Mouse (Mus musculus) liver, embryonic 16.5 days (tissue): ENCODE data around the gene Ank3. TPM values are rescaled to one million over a fixed set of nuclear protein-coding genes. Genes with fewer than 3 reads are reported as not detected.

ENCODE experiments used
- ATAC-seq: fragments of 200-750 bp; cut with Nextera tagmentation; 2 replicates; pipeline ENCODE4 v1.8.0; 2017; ENCODE audit warnings: low read depth, mild to moderate bottlenecking, moderate number of reproducible peaks, moderate library complexity
- H3K27ac ChIP-seq: fragments of 300-500 bp; sonication (generic); 2 replicates; pipeline ENCODE4 v1.5.1; 2014; ENCODE audit warnings: mild to moderate bottlenecking, low read length
- H3K27me3 ChIP-seq: fragments of 300-500 bp; sonication (generic); 2 replicates; pipeline ENCODE4 v1.6.1; 2014; ENCODE audit warnings: low read depth, low read length, mixed read lengths; ENCODE audit not compliant: control insufficient read depth, insufficient read depth
- H3K36me3 ChIP-seq: fragments of 300-500 bp; sonication (generic); 2 replicates; pipeline ENCODE4 v1.6.1; 2014; ENCODE audit warnings: mild to moderate bottlenecking; ENCODE audit not compliant: control insufficient read depth, insufficient read depth
- H3K4me1 ChIP-seq: fragments of 300-500 bp; sonication (generic); 2 replicates; pipeline ENCODE4 v1.6.1; 2014; ENCODE audit warnings: low read depth, low read length, mixed read lengths; ENCODE audit not compliant: control insufficient read depth
- H3K4me2 ChIP-seq: fragments of 300-500 bp; sonication (generic); 2 replicates; pipeline ENCODE4 v1.6.1; 2014; ENCODE audit warnings: low read depth, low read length, mixed read lengths
- H3K4me3 ChIP-seq: fragments of 300-500 bp; sonication (generic); 2 replicates; pipeline ENCODE4 v1.5.1; 2014; ENCODE audit warnings: low read depth, mild to moderate bottlenecking, low read length
- H3K9ac ChIP-seq: fragments of 300-500 bp; sonication (generic); 2 replicates; pipeline ENCODE4 v1.6.1; 2014; ENCODE audit warnings: low read depth, low read length
- H3K9me3 ChIP-seq: fragments of 300-500 bp; sonication (generic); replicated peaks from 2 replicates; pipeline ENCODE4 v1.6.1; 2016; ENCODE audit warnings: low read length; ENCODE audit not compliant: control insufficient read depth
- WGBS: fragments of 180-500 bp; shearing (Covaris S2); extraction: QIAGEN DNeasy Blood & Tissue Kit; methylation state at CpG from one replicate; pipeline ENCODE4 v1.1.7; 2014; ENCODE audit not compliant: insufficient replicate concordance; 5-methylcytosine and 5-hydroxymethylcytosine counted together
- polyA plus RNA-seq: library from polyadenylated mRNA; unstranded; fragments of >200 nt; fragmentation: Nextera tagmentation; extraction: Ambion mirVana; gene quantifications from 2 replicates; pipeline ENCODE4 v1.2.1, GENCODE M21; 2015

Gene Ank3
- polyA plus RNA-seq, 1 experiment from 2014 or later: 14.0 TPM

DNA sequence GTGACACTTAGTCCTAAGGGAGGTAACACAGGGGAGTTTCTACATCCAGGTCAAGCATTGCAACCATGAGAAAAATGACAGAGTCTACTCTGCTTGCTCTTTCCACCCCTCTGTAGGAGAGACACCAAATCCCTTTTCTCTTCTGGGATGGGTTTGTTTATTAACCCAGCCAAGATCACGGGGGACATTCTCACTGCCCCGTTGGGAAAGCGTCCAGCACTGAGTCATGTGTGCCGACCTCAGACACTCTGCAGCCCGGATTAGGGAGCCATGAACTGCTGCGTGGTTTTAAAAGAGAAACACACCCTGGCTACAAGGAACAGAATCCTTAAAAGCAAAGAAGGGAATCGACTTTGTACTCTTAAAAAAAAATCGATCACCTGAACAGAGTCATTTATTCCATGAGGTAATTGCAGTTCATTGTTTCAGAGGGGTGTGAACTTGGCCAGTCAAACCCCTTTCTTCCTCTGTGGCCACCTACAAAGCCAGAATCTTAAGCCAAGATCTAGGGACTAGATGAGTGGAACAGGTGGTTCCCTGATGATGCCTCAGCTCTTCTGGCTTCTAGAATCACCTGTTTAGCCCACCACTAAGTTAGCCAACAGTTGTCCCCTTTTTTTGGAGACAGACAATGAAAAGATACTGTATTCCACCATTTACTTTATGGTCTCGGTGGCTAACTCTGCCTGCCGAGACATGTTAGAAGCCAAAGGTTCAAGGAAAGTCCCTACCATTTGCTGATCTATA lies 518.3 kb downstream of the Ank3 start:
- H3K27me3 ChIP-seq: no peaks in the 10 kb centered on the region; the same call in 1 of the 2 replicates
- ATAC-seq: peak; percentile 81
- H3K4me2 ChIP-seq: no peak overlapping the region
- H3K9ac ChIP-seq: no peak overlapping the region
- no peak overlapping the region for H3K4me3 ChIP-seq
- no peaks in the 10 kb centered on the region for H3K36me3 ChIP-seq
- peaks cover 3% of the 10 kb centered on the region; the same call in 1 of the 2 replicates for H3K4me1 ChIP-seq
- H3K9me3 ChIP-seq: no peaks in the 10 kb centered on the region
- peak overlapping the region; percentile 45; the same call in 1 of the 2 replicates for H3K27ac ChIP-seq
- WGBS: 51% methylated on average over 10 of the region's 10 CpGs

DNA sequence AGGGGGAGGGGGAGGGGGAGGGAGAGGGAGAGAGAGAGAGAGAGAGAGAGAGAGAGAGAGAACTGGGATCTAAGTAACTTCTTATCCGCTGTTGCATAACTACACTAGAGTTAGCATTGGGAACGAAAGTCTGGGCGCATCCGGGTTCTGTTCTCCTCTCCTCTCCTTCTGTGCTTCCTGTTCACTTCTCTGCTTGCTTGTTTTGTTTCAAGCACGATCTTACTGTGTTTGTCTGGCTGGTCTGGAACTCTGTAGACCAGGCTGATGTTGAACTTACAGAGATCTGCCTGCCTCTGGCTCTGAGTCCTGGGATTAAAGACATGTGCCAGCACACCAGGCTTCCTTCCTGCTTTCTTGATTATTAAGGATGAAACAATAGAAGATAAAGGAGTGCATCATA lies 519.1 kb downstream of the Ank3 start:
- no peak for ATAC-seq
- Histone ChIP-seq H3K9ac (no peak overlapping the region), H3K27me3 (no peaks in the 10 kb centered on the region; the same call in 1 of the 2 replicates), H3K36me3 (no peaks in the 10 kb centered on the region), H3K4me2 (no peak overlapping the region), H3K27ac (no peak overlapping the region), H3K9me3 (no peaks in the 10 kb centered on the region), H3K4me1 (peaks cover 3% of the 10 kb centered on the region; the same call in 1 of the 2 replicates), H3K4me3 (no peak overlapping the region)
- 79% methylated on average over 5 of the region's 5 CpGs for WGBS

DNA sequence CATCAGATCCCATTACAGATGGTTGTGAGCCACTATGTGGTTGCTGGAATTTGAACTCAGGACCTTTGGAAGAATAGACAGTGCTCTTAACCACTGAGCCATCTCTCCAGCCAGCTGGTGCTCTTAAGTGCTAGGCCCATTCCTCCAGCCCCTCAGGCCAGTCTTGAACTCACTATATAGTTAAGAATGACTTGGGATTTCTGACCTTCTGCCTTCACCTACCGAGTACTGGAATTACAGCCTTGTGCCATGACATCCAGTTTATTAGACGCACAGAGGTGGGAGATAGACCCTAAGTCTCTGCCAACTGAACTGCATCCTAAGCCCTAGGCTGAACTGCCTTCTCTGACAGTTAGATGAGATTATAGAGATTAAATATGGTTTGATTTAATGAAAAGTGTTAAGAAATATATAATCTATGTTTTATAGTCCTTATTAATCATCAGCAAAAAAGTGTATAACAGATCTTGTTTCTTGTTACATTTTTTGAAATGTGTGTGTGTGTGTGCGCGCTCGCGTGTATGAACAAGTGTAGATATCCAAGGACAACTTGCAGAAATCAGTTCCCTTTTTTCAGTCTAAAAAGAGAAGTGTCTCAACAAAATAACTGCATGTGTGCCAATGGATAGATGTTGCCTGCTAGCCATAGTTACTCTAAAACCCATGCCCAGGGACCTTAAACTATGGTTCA lies 520.0 kb downstream of the Ank3 start:
- no peaks in the 10 kb centered on the region; the same call in 1 of the 2 replicates for H3K27me3 ChIP-seq
- 63% methylated on average over 6 of the region's 6 CpGs for WGBS

GRCm38 (mm10) chr10:69919152-69919492 lies 520.5 kb downstream of the Ank3 start:
- no peak overlapping the region for H3K4me2 ChIP-seq
- H3K9me3 ChIP-seq: no peaks in the 10 kb centered on the region
- H3K9ac ChIP-seq: no peak overlapping the region
- no peaks in the 10 kb centered on the region for H3K36me3 ChIP-seq
- no peak for ATAC-seq
- 59% methylated on average over 5 of the region's 5 CpGs for WGBS
- H3K27me3 ChIP-seq: no peaks in the 10 kb centered on the region; the same call in 1 of the 2 replicates
- H3K27ac ChIP-seq: no peak overlapping the region
- H3K4me1 ChIP-seq: peaks cover 3% of the 10 kb centered on the region
- H3K4me3 ChIP-seq: no peak overlapping the region

More for the DNA sequence above, 520.0 kb downstream of the Ank3 start:
- no peak overlapping the region for H3K9ac ChIP-seq
- ATAC-seq: no peak
- no peak overlapping the region for H3K4me3 ChIP-seq
- H3K4me2 ChIP-seq: no peak overlapping the region
- no peaks in the 10 kb centered on the region for H3K36me3 ChIP-seq
- H3K27ac ChIP-seq: no peak overlapping the region
- H3K9me3 ChIP-seq: no peaks in the 10 kb centered on the region
- peaks cover 3% of the 10 kb centered on the region; the same call in 1 of the 2 replicates for H3K4me1 ChIP-seq

DNA sequence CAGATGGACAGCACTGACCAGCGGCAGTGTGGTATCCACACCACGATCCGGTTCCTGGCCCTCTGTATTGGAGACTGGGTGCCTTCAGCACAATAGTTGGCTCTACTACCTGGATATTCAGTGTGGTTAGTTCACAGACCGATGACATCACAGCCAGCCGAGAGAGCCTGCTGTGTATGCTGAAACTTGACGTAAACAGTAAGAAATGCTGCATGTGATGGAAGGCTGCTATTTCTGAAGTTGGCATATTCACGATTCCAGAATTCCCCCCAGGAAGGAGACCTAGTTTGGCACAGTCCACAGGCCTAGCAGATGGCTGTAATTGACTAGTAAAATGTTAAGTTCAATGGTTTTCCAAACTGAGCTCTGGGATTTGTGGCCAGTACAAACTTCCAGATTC lies 521.2 kb downstream of the Ank3 start:
- no peaks in the 10 kb centered on the region; the same call in 1 of the 2 replicates for H3K27me3 ChIP-seq
- H3K4me2 ChIP-seq: no peak overlapping the region
- H3K4me3 ChIP-seq: no peak overlapping the region
- WGBS: 65% methylated on average over 7 of the region's 7 CpGs
- peaks cover 8% of the 10 kb centered on the region for H3K4me1 ChIP-seq
- no peak overlapping the region for H3K9ac ChIP-seq
- H3K27ac ChIP-seq: no peak overlapping the region
- H3K36me3 ChIP-seq: no peaks in the 10 kb centered on the region
- H3K9me3 ChIP-seq: no peaks in the 10 kb centered on the region
- ATAC-seq: no peak

- Histone ChIP-seq H3K9me3 (no peaks in the 10 kb centered on the region), H3K27me3 (peaks cover 21% of the 10 kb centered on the region), H3K4me3 (no peak overlapping the region), H3K9ac (no peak overlapping the region), H3K4me1 (peaks cover 15% of the 10 kb centered on the region), H3K4me2 (no peak overlapping the region), H3K27ac (no peak overlapping the region; the same call in 1 of the 2 replicates), H3K36me3 (no peaks in the 10 kb centered on the region)
- WGBS: 57% methylated on average over 5 of the region's 5 CpGs
- ATAC-seq: no peak
These were observed 523.5 kb downstream of the Ank3 start for GRCm38 (mm10) chr10:69922076-69922475.

GRCm38 (mm10) chr10:69923801-69924200 lies 525.2 kb downstream of the Ank3 start:
- H3K27ac ChIP-seq: no peak overlapping the region; the same call in 1 of the 2 replicates
- WGBS: 27% methylated on average over 8 of the region's 8 CpGs
- peaks cover 32% of the 10 kb centered on the region for H3K27me3 ChIP-seq
- H3K36me3 ChIP-seq: no peaks in the 10 kb centered on the region
- peak overlapping the region; percentile 51 for H3K4me3 ChIP-seq
- no peaks in the 10 kb centered on the region for H3K9me3 ChIP-seq
- H3K4me1 ChIP-seq: peaks cover 15% of the 10 kb centered on the region
- peak overlapping the region; percentile 76 for H3K4me2 ChIP-seq
- H3K9ac ChIP-seq: peak overlapping the region; percentile 47; the same call in 1 of the 2 replicates
- ATAC-seq: 0 out of 2 replicates have a peak, but pooled peaks have one; percentile 2

DNA sequence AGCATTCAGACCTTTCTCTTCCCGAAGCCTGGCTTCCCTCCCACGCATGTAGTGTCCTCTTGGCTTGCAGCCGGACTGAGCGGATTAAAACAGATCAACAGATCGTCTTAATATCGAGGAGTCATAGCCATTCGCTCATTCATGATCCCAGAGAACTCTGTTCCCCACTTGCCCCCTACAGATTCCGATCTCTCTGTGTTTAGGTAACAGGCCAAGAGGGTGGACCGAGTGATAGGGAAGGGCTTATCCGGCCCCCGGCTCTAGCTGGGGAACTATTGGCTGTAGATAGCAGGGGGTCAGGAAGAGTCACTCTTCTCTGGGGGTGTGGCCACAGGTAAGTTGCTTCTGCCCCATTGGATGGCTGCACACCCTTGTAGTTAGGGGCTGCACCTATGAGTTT lies 525.7 kb downstream of the Ank3 start:
- no peaks in the 10 kb centered on the region for H3K9me3 ChIP-seq
- peak overlapping the region; percentile 76 for H3K4me2 ChIP-seq
- peaks cover 12% of the 10 kb centered on the region for H3K4me1 ChIP-seq
- peak overlapping the region; percentile 76 for H3K27ac ChIP-seq
- peaks cover 32% of the 10 kb centered on the region for H3K27me3 ChIP-seq
- 7% methylated on average over 11 of the region's 11 CpGs for WGBS
- ATAC-seq: peak; percentile 86
- H3K9ac ChIP-seq: peak overlapping the region; percentile 47
- H3K36me3 ChIP-seq: no peaks in the 10 kb centered on the region
- peak overlapping the region; percentile 51 for H3K4me3 ChIP-seq

- Histone ChIP-seq H3K27ac (peak overlapping the region; percentile 86), H3K4me2 (peak overlapping the region; percentile 76), H3K4me1 (peaks cover 12% of the 10 kb centered on the region), H3K27me3 (peaks cover 32% of the 10 kb centered on the region), H3K4me3 (peak overlapping the region; percentile 51), H3K36me3 (no peaks in the 10 kb centered on the region), H3K9ac (peak overlapping the region; percentile 51), H3K9me3 (no peaks in the 10 kb centered on the region)
- ATAC-seq: peak; percentile 19; the same call in 1 of the 2 replicates
- 2% methylated on average over 14 of the region's 14 CpGs for WGBS
These were observed 526.3 kb downstream of the Ank3 start for GRCm38 (mm10) chr10:69924845-69925244.
